Mouse (Mus musculus): Measurements from ENCODE around the gene Epb41l3. TPM values are rescaled to one million over a fixed set of nuclear protein-coding genes. Genes with fewer than 3 reads are reported as not detected.

Epb41l3 gene
- total RNA-seq, 2 experiments from 2014 or later, result 201 to 208 TPM

DNA sequence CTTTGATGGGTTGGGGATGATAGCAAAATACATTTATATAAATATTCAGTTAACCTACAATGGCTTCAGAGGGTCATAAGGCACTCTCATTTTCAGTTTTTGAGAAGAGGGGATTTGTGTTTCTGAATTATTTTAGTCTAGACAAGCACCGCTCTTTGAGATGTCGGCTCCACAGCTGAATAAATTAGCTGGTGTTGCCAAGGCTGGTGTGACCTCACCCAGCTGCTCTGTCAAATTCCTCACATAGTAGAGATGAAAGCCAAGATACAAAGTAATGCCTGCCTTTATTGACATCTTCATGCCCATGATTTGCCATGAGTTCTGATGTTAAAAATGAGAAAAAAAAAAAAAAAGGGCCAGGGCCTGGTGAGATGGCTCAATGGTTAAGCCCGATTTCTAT lies 214.8 kb downstream of the Epb41l3 start:
- intact Hi-C loops (cut with DNase I), result no loop called here
- no peak for DNase-seq (ENCODE audit: low spot score in 2 of 2)

DNA sequence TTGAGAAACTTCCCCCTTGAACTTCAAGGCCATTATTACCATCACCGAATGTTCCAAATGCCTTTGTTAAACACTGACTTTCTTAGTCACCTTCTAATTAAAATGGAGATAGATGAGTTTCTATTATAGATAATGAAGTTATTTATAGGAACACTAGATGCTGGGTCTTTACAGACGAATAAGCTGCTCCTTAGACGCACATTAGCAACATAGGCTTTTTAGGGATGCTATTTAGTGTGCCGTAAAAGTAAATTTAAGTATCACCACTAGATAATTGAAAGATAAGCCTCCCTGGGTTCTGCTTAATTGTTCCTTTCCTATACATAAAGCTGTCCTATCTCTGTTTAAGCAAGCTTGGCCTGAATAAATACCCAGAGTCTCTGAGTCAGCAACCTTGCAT lies 226.1 kb downstream of the Epb41l3 start:
- intact Hi-C loops (cut with DNase I), result no loop called here
- DNase-seq (ENCODE audit: low spot score in 2 of 2), result no peak

DNA sequence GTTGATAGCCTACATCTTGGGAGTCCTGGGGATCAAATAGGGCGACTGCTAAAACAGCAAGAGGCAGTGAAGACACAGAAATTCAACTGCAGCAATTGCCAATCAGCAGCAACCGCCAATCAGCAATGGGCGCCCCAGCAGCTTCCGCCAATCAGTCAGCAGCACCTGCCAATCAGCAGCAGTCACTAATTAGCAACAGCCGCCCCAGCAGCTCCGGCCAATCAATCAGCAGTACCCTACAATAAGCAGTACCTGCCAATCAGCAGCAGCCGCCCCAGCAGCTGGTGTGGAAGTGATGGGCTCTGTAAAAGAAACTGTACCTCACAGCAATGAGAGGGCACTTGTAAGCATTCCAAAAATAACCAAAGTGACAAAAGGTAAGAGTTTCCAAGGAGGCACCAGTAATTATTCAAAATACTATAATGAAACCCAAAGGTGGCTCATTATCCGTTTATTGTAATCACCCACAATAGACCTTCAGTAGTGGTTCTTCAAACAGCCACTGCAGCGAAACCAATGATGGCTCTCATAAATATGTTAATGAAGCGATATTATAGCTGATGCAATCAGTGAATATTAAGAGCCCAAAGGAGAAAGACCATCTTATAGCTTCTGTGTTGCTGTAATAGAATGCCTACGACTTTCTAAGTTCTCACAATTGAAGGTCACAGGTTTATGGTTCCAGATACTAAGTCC lies 228.2 kb downstream of the Epb41l3 start:
- DNase-seq (ENCODE audit: low spot score in 2 of 2), result no peak
- intact Hi-C loops (cut with DNase I), result no loop called here

DNA sequence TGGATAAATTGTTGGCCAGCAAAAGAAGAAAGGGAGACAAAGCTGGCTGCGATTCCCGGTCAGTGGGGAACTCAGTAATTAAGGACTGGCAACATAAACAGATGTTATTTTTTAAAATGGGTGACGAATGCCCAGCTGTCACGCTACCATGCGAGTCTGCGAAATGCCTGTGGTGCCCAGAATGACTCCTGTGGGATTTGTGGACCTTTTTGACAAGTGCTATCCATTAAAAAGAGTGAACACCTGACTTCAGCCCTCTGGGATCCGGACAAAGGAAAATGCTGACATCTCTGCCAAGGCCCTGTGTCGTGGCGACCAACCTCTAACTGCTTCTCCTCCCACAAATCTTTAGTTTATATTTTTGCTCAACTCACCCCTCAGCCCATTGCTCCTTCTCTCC lies 232.2 kb downstream of the Epb41l3 start:
- no peak for DNase-seq (ENCODE audit: low spot score in 2 of 2)
- intact Hi-C loops (cut with DNase I), result no loop called here

DNA sequence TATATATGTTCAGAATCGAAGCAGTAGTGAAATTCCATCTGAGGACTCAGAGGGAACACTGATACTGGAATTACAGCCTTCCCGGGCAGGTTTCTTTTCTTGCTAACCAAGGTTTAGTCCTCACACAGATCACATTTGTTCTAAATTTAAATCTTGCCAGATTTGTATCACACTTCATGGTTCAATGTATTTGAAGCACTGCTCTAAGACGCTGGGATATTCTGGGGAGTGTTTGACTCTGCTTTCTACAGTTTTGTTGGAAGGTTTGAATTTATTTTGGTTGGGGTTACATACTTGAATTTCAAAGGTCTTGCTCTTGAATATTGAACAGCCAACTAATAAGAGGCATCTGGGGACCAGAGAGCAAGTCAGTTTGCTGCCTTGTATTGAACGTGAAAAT lies 234.4 kb downstream of the Epb41l3 start:
- intact Hi-C loops (cut with DNase I), result no loop called here
- peak in 1 of 2 experiments; percentile 22 for DNase-seq (ENCODE audit: low spot score in 2 of 2)

DNA sequence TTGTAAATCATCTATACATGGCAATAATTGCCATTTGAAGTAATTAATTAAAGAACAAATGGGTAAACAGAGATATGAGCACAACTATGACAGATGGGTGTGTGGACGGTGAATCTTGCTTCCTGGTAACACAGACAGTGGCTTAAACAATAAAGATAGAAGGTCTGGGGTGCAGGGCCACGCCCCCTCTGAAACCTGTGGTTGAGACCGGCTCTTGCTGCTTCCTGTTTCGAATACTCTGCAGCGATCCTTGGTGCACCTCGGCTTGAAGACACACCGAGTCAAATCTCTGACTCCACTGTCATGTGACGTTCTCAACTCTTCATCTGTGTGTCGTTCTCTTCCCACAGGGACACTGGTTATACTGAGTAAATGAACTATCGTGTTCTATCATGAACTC lies 245.0 kb downstream of the Epb41l3 start:
- DNase-seq (ENCODE audit: low spot score in 2 of 2), result no peak
- intact Hi-C loops (cut with DNase I), result no loop called here

DNA sequence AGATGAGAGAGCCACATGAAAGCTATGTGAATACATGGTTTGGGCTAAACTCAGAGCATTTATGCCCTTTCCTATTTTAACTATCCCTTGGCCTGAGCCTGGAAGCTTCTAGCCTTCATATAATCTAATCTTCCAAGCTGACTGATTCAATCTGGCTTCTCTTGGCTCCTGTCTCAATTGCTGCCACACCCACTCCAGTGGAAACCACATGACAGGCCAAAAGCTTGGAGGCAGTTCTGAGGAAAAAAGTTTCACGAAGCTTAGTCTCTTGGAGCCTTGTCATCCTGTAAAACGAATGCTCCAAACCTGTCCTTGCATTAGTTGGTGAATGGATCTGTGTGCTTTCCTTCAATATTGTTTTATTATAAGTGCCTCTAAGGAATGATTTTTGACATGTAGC lies 247.2 kb downstream of the Epb41l3 start:
- intact Hi-C loops (cut with DNase I), result no loop called here
- no peak for DNase-seq (ENCODE audit: low spot score in 2 of 2)

Other genes with a start within 250 kb of the Epb41l3 start
- 10 to 100 TPM; 19.2 to 20.5 TPM for gene Tmem200c, start 249.1 kb upstream of the Epb41l3 start, total RNA-seq (2021)

Measured in left cerebral cortex, postnatal 25 days (tissue).